Mouse (Mus musculus) 3T3-L1 (cell line): Measurements from ENCODE around the gene Pigv.
A peak's percentile ranks its signal among the peaks of the same experiment; 100 is the strongest.

Source experiments
- DNase-seq: peaks from one replicate; pipeline ENCODE4 v3.0.0-alpha.2; 2015; ENCODE audit warnings: low read depth, low spot score

Gene Pigv

GRCm38 (mm10) chr4:133614274-133614761 lies 58.1 kb downstream of the Pigv start:
- DNase-seq: peak; percentile 91

- DNase-seq: no peak
Measured at GRCm38 (mm10) chr4:133613867-133614266, 58.6 kb downstream of the Pigv start.

- DNase-seq: no peak
Measured at GRCm38 (mm10) chr4:133613026-133613425, 59.4 kb downstream of the Pigv start.

- DNase-seq: no peak
Measured at GRCm38 (mm10) chr4:133612416-133612815, 60.0 kb downstream of the Pigv start.

GRCm38 (mm10) chr4:133611815-133612214 lies 60.6 kb downstream of the Pigv start:
- no peak for DNase-seq
